Mouse (Mus musculus): ENCODE measurements around the gene Tktl2.

The Tktl2 gene

GRCm38 (mm10) chr8:66511537-66511936 lies at the start of gene Tktl2:
Gene Tktl2, plus strand, starts transcription at chr8:66511756.
- no peak for DNase-seq

DNA sequence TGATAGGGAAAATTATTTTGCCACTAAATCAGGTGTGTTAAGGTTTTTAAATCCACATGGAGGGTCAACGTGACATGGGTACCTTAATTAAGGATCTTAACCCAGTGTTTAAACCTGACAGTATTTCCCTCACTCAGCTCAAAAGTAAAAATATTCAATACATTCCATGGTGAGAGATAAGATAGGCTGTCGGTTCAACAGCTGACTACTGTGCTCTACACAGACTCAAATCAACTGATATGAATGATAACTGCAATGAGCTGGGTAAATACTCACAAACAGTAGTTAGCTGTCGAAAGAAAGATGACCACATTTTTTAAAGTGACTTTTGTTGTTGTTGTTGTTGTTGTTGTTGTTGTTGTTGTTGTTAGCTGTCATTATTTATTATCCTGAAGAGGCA lies 41.7 kb upstream of the Tktl2 start:
- no peak for DNase-seq

- no peak for DNase-seq
These were observed 34.7 kb upstream of the Tktl2 start for GRCm38 (mm10) chr8:66476880-66477279.

- peak; percentile 85 to 87 for DNase-seq
These were observed 25.3 kb upstream of the Tktl2 start, which contains the start of gene Tma16 for GRCm38 (mm10) chr8:66486084-66486763. Gene Tma16, minus strand, starts transcription at chr8:66486530.

- DNase-seq: no peak
These were observed 23.0 kb upstream of the Tktl2 start for GRCm38 (mm10) chr8:66488556-66488955.

- no peak for DNase-seq
These were observed 20.9 kb upstream of the Tktl2 start for GRCm38 (mm10) chr8:66490624-66491023.

- DNase-seq: no peak
These were observed 17.1 kb upstream of the Tktl2 start for GRCm38 (mm10) chr8:66494496-66494895.

GRCm38 (mm10) chr8:66495726-66496125 lies 15.8 kb upstream of the Tktl2 start:
- DNase-seq: peak; percentile 72 to 87

DNA sequence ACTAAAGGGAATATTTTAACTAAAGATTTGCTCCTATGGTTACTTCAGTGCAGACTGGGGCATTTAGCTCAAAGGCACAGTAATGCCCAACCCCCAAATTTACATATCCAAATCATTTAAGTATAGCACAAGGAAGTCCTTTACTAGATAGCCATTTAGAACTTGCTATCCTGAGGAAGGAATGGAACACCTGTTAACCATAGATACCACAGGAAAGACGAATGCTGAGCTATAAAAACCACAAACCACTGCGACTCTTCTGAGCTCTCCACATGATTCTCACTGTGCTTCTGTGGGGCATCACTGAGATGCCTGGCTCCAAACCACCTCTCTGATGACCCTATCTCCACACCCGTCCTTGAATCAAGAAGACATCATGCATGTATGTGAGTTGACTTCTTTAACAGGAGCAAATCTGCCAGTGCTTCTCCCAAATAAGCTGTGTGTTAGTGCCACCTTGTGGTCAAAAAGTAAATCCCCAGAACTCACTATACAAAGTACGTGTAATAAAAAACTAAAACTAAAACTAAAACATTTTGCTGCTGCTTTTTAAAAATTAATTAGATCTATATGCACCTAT lies 14.5 kb upstream of the Tktl2 start:
- DNase-seq: peak in 1 of 2 experiments; percentile 43

- DNase-seq: no peak
These were observed 8.2 kb upstream of the Tktl2 start for GRCm38 (mm10) chr8:66503381-66503780.

DNA sequence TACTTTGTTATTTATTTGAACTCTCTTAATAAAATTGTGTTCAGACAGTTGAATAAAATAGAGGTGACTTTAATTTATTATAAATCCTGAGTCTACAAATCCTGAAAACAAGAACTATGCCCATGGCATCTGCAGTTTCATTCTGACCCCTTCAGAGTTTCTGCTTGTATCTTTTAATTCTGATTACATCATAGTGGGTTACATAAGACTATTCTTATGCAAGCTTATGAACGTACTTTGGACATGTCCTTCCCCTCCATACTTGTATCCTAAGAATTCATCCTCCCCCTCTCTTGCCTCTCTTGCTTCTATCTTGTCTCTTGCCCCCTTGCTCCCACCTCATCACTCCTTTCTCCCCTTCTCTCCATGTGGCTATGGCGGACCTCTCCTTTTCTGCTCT lies 7.6 kb downstream of the Tktl2 start:
- no peak for DNase-seq

DNA sequence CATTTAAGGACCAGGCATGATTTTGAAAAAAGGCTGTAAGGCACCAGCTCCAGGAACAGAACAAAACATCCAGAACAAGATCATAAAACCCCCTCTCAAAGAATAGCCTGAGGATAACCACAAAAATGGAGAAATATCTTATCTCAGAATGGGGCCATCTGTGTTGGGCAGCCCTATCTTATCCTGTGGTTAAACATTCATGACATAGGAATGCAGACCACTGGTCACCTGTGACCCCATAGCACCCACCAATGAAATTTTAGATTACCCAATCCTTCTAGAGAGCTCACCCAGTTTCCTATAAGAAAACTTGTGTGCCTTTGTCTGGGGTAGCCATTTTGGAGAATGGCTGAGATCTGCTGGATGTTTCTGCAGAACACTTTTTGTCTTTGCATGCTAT lies 9.0 kb downstream of the Tktl2 start:
- no peak for DNase-seq

DNA sequence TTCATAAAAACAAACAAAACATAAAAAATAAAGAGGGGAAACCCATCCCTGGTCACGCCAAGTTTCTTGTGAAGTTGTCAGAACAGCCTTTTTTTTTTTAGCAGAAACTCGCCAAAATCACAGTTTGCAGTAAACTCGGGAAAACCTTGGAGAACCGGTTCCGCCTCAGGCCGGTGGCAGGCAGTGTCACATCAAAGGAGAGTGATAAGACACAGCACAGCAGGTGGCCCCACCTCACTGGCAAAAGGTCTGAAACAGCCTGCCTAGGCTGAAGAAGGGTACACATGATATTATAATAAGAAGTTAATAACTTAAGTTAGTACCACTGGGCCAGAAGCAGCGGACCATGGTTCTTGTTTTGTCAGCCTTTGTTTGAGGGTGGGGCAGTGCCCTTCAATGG lies 38.5 kb downstream of the Tktl2 start:
- DNase-seq: no peak

Data from cerebellum, postnatal 25 days (tissue).